Mouse (Mus musculus) embryonic facial prominence, embryonic 13.5 days (tissue): ENCODE data around the gene Hip1. TPM values are rescaled to one million over a fixed set of nuclear protein-coding genes. Genes with fewer than 3 reads are reported as not detected.
A peak's percentile ranks its signal among the peaks of the same experiment; 100 is the strongest.
"Not testable (repeated sequence)": the region's sequence is repeated elsewhere in the genome, so short reads cannot be mapped to it uniquely, and the experiment has no call there.

Experiments
- ATAC-seq: fragments of 200-750 bp; cut with Nextera tagmentation; 2 replicates; pipeline ENCODE4 v1.8.0; 2017; ENCODE audit warnings: low read depth; ENCODE audit not compliant: insufficient number of reproducible peaks, insufficient read depth, low FRiP score, low TSS enrichment
- H3K27ac ChIP-seq: fragments of 300-500 bp; sonication (generic); 2 replicates; pipeline ENCODE4 v1.5.1; 2015; ENCODE audit warnings: moderate library complexity, mild to moderate bottlenecking, inconsistent platforms
- H3K27me3 ChIP-seq: fragments of 300-500 bp; sonication (generic); 2 replicates; pipeline ENCODE4 v1.6.1; 2015; ENCODE audit warnings: mild to moderate bottlenecking, inconsistent platforms
- H3K36me3 ChIP-seq: fragments of 300-500 bp; sonication (generic); 2 replicates; pipeline ENCODE4 v1.6.1; 2015; ENCODE audit warnings: mild to moderate bottlenecking, inconsistent platforms
- H3K4me1 ChIP-seq: fragments of 300-500 bp; sonication (generic); 2 replicates; pipeline ENCODE4 v1.6.1; 2015; ENCODE audit warnings: inconsistent platforms
- H3K4me2 ChIP-seq: fragments of 300-500 bp; sonication (generic); 2 replicates; pipeline ENCODE4 v1.6.1; 2015; ENCODE audit warnings: moderate library complexity, mild to moderate bottlenecking, inconsistent platforms
- H3K4me3 ChIP-seq: fragments of 300-500 bp; sonication (generic); 2 replicates; pipeline ENCODE4 v1.5.1; 2015; ENCODE audit warnings: mild to moderate bottlenecking, inconsistent platforms
- H3K9ac ChIP-seq: fragments of 300-500 bp; sonication (generic); 2 replicates; pipeline ENCODE4 v1.6.1; 2015; ENCODE audit warnings: mild to moderate bottlenecking, inconsistent platforms
- H3K9me3 ChIP-seq: fragments of 300-500 bp; sonication (generic); 2 replicates; pipeline ENCODE4 v1.6.1; 2016; ENCODE audit warnings: inconsistent platforms
- WGBS: fragments of 180-500 bp; shearing (Covaris S2); methylation state at CpG from one replicate; pipeline ENCODE4 v1.1.7; 2015; ENCODE audit warnings: mixed read lengths; 5-methylcytosine and 5-hydroxymethylcytosine counted together
- polyA plus RNA-seq: library from polyadenylated mRNA; unstranded; fragments of >200 nt; fragmentation: Nextera tagmentation; extraction: Ambion mirVana; gene quantifications from 2 replicates; pipeline ENCODE4 v1.2.1, GENCODE M21; 2015

Gene Hip1
- polyA plus RNA-seq, 1 experiment from 2014 or later = 37.9 TPM

- peaks cover 10% of the 10 kb centered on the region for H3K4me1 ChIP-seq
- 57% methylated on average over 4 of the region's 4 CpGs for WGBS
- no peak overlapping the region for H3K4me2 ChIP-seq
- H3K27ac ChIP-seq = peak overlapping the region; percentile 60
- no peaks in the 10 kb centered on the region for H3K9me3 ChIP-seq
- no peak for ATAC-seq
- H3K27me3 ChIP-seq = no peaks in the 10 kb centered on the region
- H3K4me3 ChIP-seq = no peak overlapping the region
- H3K36me3 ChIP-seq = peaks cover 41% of the 10 kb centered on the region
- no peak overlapping the region for H3K9ac ChIP-seq
Measured at GRCm38 (mm10) chr5:135460833-135461173, 84.1 kb downstream of the Hip1 start.

DNA sequence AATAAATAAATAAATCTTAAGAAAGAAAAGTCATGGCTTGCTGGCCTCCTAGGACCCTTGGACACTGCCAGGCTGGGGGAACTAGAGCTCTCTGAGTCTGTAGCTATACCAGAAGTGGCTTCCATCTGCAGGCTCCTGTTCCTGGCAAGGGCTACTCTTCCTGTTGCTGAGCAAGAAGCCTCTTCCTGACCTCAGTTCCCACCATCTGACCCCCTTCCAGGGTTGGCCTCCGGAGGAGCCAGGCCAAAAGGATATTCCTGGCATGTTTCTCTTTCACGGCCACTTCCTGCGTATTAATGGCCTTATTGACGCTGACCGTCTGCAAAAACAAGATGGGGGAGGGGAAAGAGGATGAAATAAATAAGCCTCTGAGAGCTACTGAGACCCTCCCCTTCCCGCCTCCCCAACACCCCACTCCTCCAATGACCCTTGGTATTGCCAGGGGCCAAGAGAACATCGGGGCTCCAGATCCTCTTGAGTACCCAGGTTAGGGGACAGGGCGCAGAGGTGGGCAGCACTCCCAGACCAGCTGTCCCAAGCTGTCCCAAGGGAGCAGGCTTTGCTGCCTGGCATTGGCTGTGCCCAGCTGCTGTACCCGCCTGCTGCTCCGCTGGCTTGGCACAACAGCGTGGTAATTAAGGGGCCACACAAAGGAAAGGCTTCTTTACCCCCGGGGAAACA lies 84.6 kb downstream of the Hip1 start:
- Histone ChIP-seq H3K36me3 (peaks cover 46% of the 10 kb centered on the region), H3K4me3 (no peak overlapping the region), H3K4me1 (peaks cover 7% of the 10 kb centered on the region), H3K9ac (no peak overlapping the region), H3K27ac (peak overlapping the region; percentile 60), H3K4me2 (no peak overlapping the region), H3K9me3 (no peaks in the 10 kb centered on the region), H3K27me3 (no peaks in the 10 kb centered on the region)
- ATAC-seq = no peak
- 43% methylated on average over 12 of the region's 12 CpGs for WGBS

GRCm38 (mm10) chr5:135459486-135459885 lies 85.4 kb downstream of the Hip1 start:
- ATAC-seq = no peak
- 74% methylated on average over 3 of the region's 3 CpGs for WGBS

GRCm38 (mm10) chr5:135457961-135458360 lies 87.0 kb downstream of the Hip1 start:
- Histone ChIP-seq H3K36me3 (peaks cover 65% of the 10 kb centered on the region), H3K27me3 (no peaks in the 10 kb centered on the region), H3K9me3 (peaks cover 4% of the 10 kb centered on the region), H3K4me3 (no peak overlapping the region), H3K27ac (no peak overlapping the region), H3K4me2 (no peak overlapping the region), H3K4me1 (peaks cover 7% of the 10 kb centered on the region), H3K9ac (no peak overlapping the region)
- 91% methylated on average over 16 of the region's 16 CpGs for WGBS
- ATAC-seq = no peak

More at GRCm38 (mm10) chr5:135459486-135459885, 85.4 kb downstream of the Hip1 start:
- Histone ChIP-seq H3K27ac (no peak overlapping the region), H3K27me3 (no peaks in the 10 kb centered on the region), H3K4me3 (no peak overlapping the region), H3K9ac (no peak overlapping the region), H3K4me1 (peaks cover 7% of the 10 kb centered on the region), H3K4me2 (no peak overlapping the region), H3K36me3 (peaks cover 54% of the 10 kb centered on the region), H3K9me3 (no peaks in the 10 kb centered on the region)

- Histone ChIP-seq H3K36me3 (peaks cover 76% of the 10 kb centered on the region), H3K9ac (no peak overlapping the region), H3K4me3 (no peak overlapping the region), H3K27me3 (no peaks in the 10 kb centered on the region), H3K4me2 (no peak overlapping the region), H3K9me3 (peaks cover 4% of the 10 kb centered on the region), H3K4me1 (peaks cover 7% of the 10 kb centered on the region), H3K27ac (no peak overlapping the region)
- 93% methylated on average over 9 of the region's 9 CpGs for WGBS
- no peak for ATAC-seq
Measured at GRCm38 (mm10) chr5:135456515-135456914, 88.4 kb downstream of the Hip1 start.

DNA sequence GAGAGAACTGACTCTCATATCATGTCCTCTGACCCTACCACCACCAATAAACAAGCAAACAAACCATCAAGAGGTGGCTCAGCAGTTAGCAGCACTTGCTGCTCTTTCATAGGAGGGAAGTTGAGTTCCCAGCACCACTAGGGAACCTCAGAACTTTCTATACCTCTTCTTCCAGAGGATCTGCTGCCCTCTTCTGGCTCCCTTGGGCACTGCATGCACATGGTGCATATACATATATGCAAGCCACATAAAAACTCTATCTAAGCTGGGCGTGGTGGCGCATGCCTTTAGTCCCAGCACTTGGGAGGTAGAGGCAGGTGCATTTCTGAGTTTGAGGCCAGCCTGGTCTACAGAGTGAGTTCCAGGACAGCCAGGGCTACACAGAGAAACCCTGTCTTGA lies 90.7 kb downstream of the Hip1 start:
- no peak for ATAC-seq
- WGBS = 96% methylated on average over 2 of the region's 2 CpGs
- Histone ChIP-seq H3K27me3 (no peaks in the 10 kb centered on the region), H3K27ac (no peak overlapping the region), H3K4me1 (peaks cover 5% of the 10 kb centered on the region; the same call in 1 of the 2 replicates), H3K4me3 (no peak overlapping the region), H3K36me3 (peaks cover 88% of the 10 kb centered on the region), H3K9ac (no peak overlapping the region), H3K4me2 (no peak overlapping the region), H3K9me3 (peaks cover 4% of the 10 kb centered on the region)

DNA sequence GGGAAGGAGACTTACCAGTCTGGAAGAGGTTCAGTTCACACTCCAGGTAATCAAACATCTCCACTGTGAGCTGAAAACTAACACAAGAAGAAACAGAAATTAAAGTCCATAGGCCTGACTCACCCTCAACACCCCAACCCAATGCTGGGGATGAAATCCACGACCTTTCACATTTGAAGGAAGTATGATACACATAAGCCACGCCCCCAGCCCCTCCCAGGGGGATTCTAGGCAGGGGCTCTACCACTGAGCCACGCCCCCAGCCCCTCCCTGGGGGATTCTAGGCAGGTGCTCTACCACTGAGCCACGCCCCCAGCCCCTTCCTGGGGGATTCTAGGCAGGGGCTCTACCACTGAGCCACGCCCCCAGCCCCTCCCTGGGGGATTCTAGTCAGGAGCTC lies 93.4 kb downstream of the Hip1 start:
- H3K27me3 ChIP-seq, H3K4me1 ChIP-seq, H3K9me3 ChIP-seq, H3K4me3 ChIP-seq, ATAC-seq, H3K4me2 ChIP-seq, H3K9ac ChIP-seq, H3K27ac ChIP-seq: not testable (repeated sequence)
- 89% methylated on average over 5 of the region's 5 CpGs for WGBS
- peaks cover 86% of the 10 kb centered on the region for H3K36me3 ChIP-seq

DNA sequence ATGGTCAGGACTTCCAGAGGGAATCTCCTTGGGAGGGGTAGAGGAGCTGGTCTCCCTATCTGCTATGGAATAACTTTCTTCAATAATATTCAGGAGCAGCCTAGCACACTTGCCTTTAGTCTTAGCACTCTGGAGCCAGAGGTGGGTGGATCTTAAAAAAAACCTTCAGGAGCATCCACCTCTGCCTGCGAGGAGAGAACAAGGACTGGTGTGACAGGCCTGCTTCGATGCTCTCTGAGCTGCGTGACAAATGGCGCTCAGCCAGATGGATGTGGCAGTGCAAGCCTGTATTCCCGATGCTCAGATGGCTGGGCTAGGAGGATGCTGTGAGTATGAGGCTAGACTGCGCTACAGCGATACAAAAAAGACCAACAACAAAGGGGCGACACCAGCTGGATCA lies 93.8 kb downstream of the Hip1 start:
- Histone ChIP-seq H3K4me3 (no peak overlapping the region), H3K9me3 (peaks cover 4% of the 10 kb centered on the region), H3K27me3 (no peaks in the 10 kb centered on the region), H3K36me3 (peaks cover 88% of the 10 kb centered on the region), H3K9ac (0 out of 2 replicates have a peak overlapping the region, but pooled peaks have one; percentile 1), H3K4me2 (no peak overlapping the region), H3K4me1 (peaks cover 5% of the 10 kb centered on the region; the same call in 1 of the 2 replicates), H3K27ac (no peak overlapping the region)
- WGBS = 89% methylated on average over 8 of the region's 8 CpGs
- ATAC-seq = no peak

DNA sequence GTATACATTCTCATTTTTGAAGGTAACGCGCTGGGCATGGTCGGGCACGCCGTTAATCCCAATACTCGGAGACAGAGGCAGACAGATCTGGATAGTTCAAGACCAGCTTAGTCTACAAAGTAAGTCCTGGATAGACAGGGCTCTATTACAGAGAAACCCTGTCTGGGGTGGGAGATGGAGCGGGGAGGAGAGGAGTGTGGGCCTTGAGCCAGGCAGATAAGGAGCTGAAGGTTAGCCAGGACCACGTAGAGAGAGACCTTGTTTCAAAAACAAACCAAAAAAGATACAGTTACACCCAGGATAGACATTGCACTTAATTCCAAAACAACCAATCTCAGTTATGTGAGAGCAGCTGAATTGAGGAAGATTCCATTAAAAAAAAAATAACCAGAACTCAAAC lies 99.2 kb downstream of the Hip1 start:
- Histone ChIP-seq H3K27me3 (no peaks in the 10 kb centered on the region), H3K27ac (no peak overlapping the region), H3K4me3 (no peak overlapping the region), H3K4me1 (peaks cover 5% of the 10 kb centered on the region), H3K9ac (no peak overlapping the region), H3K36me3 (peaks cover 80% of the 10 kb centered on the region), H3K4me2 (no peak overlapping the region), H3K9me3 (no peaks in the 10 kb centered on the region)
- 92% methylated on average over 8 of the region's 8 CpGs for WGBS
- ATAC-seq = no peak

GRCm38 (mm10) chr5:135442430-135442829 lies 102.5 kb downstream of the Hip1 start:
- H3K36me3 ChIP-seq = peaks cover 66% of the 10 kb centered on the region
- no peaks in the 10 kb centered on the region for H3K9me3 ChIP-seq
- no peak overlapping the region; the same call in 1 of the 2 replicates for H3K27ac ChIP-seq
- no peak for ATAC-seq
- no peak overlapping the region for H3K4me2 ChIP-seq
- no peak overlapping the region for H3K4me3 ChIP-seq
- no peaks in the 10 kb centered on the region for H3K27me3 ChIP-seq
- WGBS = 63% methylated on average over 7 of the region's 7 CpGs
- no peak overlapping the region for H3K9ac ChIP-seq
- H3K4me1 ChIP-seq = no peaks in the 10 kb centered on the region; the same call in 1 of the 2 replicates

GRCm38 (mm10) chr5:135435039-135435438 lies 109.9 kb downstream of the Hip1 start:
- H3K4me3 ChIP-seq = no peak overlapping the region
- no peaks in the 10 kb centered on the region for H3K27me3 ChIP-seq
- no peaks in the 10 kb centered on the region for H3K9me3 ChIP-seq
- H3K9ac ChIP-seq = no peak overlapping the region
- no peak overlapping the region for H3K27ac ChIP-seq
- 98% methylated on average over 10 of the region's 10 CpGs for WGBS
- no peak overlapping the region for H3K4me2 ChIP-seq
- no peak for ATAC-seq
- no peaks in the 10 kb centered on the region for H3K4me1 ChIP-seq
- peaks cover 75% of the 10 kb centered on the region for H3K36me3 ChIP-seq

GRCm38 (mm10) chr5:135433861-135434260 lies 111.1 kb downstream of the Hip1 start:
- 99% methylated on average over 4 of the region's 4 CpGs for WGBS
- no peaks in the 10 kb centered on the region for H3K27me3 ChIP-seq
- H3K27ac ChIP-seq = no peak overlapping the region
- H3K9ac ChIP-seq = no peak overlapping the region
- no peaks in the 10 kb centered on the region for H3K4me1 ChIP-seq
- no peak overlapping the region for H3K4me3 ChIP-seq
- no peak for ATAC-seq
- no peak overlapping the region for H3K4me2 ChIP-seq
- no peaks in the 10 kb centered on the region for H3K9me3 ChIP-seq
- H3K36me3 ChIP-seq = peaks cover 83% of the 10 kb centered on the region
